Mouse (Mus musculus): ENCODE measurements around the gene Tlr4. TPM values are rescaled to one million over a fixed set of nuclear protein-coding genes. Genes with fewer than 3 reads are reported as not detected.
A peak's percentile ranks its signal among the peaks of the same experiment; 100 is the strongest.

Gene Tlr4
- polyA plus RNA-seq, 1 experiment from 2014 or later, result 2.9 TPM

- H3K36me3 ChIP-seq (ENCODE audit: control insufficient read depth, insufficient read depth, low read length), result no peaks in the 10 kb centered on the region
- H3K4me3 ChIP-seq (ENCODE audit: low read depth, low read length), result no peak overlapping the region
- H3K27ac ChIP-seq (replicated peaks; ENCODE audit: low read depth, low read length), result no peak overlapping the region
- H3K4me2 ChIP-seq (ENCODE audit: low read depth, low read length), result no peak overlapping the region
- WGBS, result 70% methylated on average over 4 of the region's 4 CpGs
- no peaks in the 10 kb centered on the region for H3K4me1 ChIP-seq (ENCODE audit: control insufficient read depth, insufficient read depth, low read length)
- no peaks in the 10 kb centered on the region for H3K9me3 ChIP-seq (ENCODE audit: control insufficient read depth, low read length)
- no peak overlapping the region for H3K9ac ChIP-seq (ENCODE audit: low read depth, low read length)
- ATAC-seq (ENCODE audit: low read depth), result no peak
- no peaks in the 10 kb centered on the region for H3K27me3 ChIP-seq (replicated peaks; ENCODE audit: control insufficient read depth, insufficient read depth, low read length)
- no peak for DNase-seq (ENCODE audit: low spot score)
These were observed 48.4 kb downstream of the Tlr4 start for GRCm38 (mm10) chr4:66875751-66876150.

- H3K4me3 ChIP-seq (ENCODE audit: low read depth, low read length), result no peak overlapping the region
- no peak for DNase-seq (ENCODE audit: low spot score)
- WGBS, result 56% methylated on average over 11 of the region's 11 CpGs
- no peak for ATAC-seq (ENCODE audit: low read depth)
- no peak overlapping the region for H3K4me2 ChIP-seq (ENCODE audit: low read depth, low read length)
- no peaks in the 10 kb centered on the region for H3K9me3 ChIP-seq (ENCODE audit: control insufficient read depth, low read length)
- no peaks in the 10 kb centered on the region for H3K36me3 ChIP-seq (ENCODE audit: control insufficient read depth, insufficient read depth, low read length)
- no peak overlapping the region for H3K27ac ChIP-seq (replicated peaks; ENCODE audit: low read depth, low read length)
- no peaks in the 10 kb centered on the region for H3K4me1 ChIP-seq (ENCODE audit: control insufficient read depth, insufficient read depth, low read length)
- H3K9ac ChIP-seq (ENCODE audit: low read depth, low read length), result no peak overlapping the region
- H3K27me3 ChIP-seq (replicated peaks; ENCODE audit: control insufficient read depth, insufficient read depth, low read length), result no peaks in the 10 kb centered on the region
These were observed 50.2 kb downstream of the Tlr4 start for GRCm38 (mm10) chr4:66877609-66878008.

- Histone ChIP-seq H3K27me3 (replicated peaks; ENCODE audit: control insufficient read depth, insufficient read depth, low read length) (no peaks in the 10 kb centered on the region), H3K4me2 (ENCODE audit: low read depth, low read length) (no peak overlapping the region), H3K4me3 (ENCODE audit: low read depth, low read length) (no peak overlapping the region), H3K9ac (ENCODE audit: low read depth, low read length) (no peak overlapping the region), H3K9me3 (ENCODE audit: control insufficient read depth, low read length) (no peaks in the 10 kb centered on the region), H3K27ac (replicated peaks; ENCODE audit: low read depth, low read length) (no peak overlapping the region), H3K36me3 (ENCODE audit: control insufficient read depth, insufficient read depth, low read length) (no peaks in the 10 kb centered on the region), H3K4me1 (ENCODE audit: control insufficient read depth, insufficient read depth, low read length) (no peaks in the 10 kb centered on the region)
- WGBS, result 84% methylated on average over 1 of the region's 1 CpGs
- DNase-seq (ENCODE audit: low spot score), result no peak
- ATAC-seq (ENCODE audit: low read depth), result no peak
These were observed 54.1 kb downstream of the Tlr4 start for GRCm38 (mm10) chr4:66881496-66881895.

GRCm38 (mm10) chr4:66883264-66883663 is 55.9 kb downstream of the Tlr4 start:
- WGBS, result 91% methylated on average over 5 of the region's 5 CpGs

DNA sequence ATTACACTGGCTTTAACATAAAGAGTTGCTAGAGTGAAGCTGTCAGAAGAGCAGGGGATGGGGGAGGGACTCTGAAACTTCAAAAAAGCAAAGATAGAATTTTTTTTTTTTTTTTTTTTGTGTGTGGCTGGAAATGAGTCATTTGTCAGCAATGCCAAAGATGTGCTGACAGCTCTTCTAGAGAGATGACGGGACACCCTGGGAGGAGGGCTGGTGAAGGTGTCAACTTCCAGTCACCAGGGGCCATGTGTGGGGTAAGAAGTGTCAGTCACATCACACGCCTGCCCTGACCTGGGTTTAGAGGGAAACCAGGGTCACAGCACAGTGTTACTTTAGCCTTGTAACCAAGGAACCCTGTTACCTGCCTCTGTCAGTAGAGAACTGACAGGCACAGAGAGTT is 67.2 kb downstream of the Tlr4 start:
- no peaks in the 10 kb centered on the region for H3K9me3 ChIP-seq (ENCODE audit: control insufficient read depth, low read length)
- no peaks in the 10 kb centered on the region for H3K36me3 ChIP-seq (ENCODE audit: control insufficient read depth, insufficient read depth, low read length)
- no peaks in the 10 kb centered on the region for H3K4me1 ChIP-seq (ENCODE audit: control insufficient read depth, insufficient read depth, low read length)
- ATAC-seq (ENCODE audit: low read depth) (no peak), DNase-seq (ENCODE audit: low spot score) (peak; percentile 24)
- WGBS, result 14% methylated on average over 2 of the region's 2 CpGs
- no peaks in the 10 kb centered on the region for H3K27me3 ChIP-seq (replicated peaks; ENCODE audit: control insufficient read depth, insufficient read depth, low read length)
- no peak overlapping the region for H3K27ac ChIP-seq (replicated peaks; ENCODE audit: low read depth, low read length)
- H3K4me2 ChIP-seq (ENCODE audit: low read depth, low read length), result no peak overlapping the region
- no peak overlapping the region for H3K4me3 ChIP-seq (ENCODE audit: low read depth, low read length)
- H3K9ac ChIP-seq (ENCODE audit: low read depth, low read length), result no peak overlapping the region

More at GRCm38 (mm10) chr4:66883264-66883663, 55.9 kb downstream of the Tlr4 start:
- no peaks in the 10 kb centered on the region for H3K9me3 ChIP-seq (ENCODE audit: control insufficient read depth, low read length)
- DNase-seq (ENCODE audit: low spot score), result no peak
- H3K4me3 ChIP-seq (ENCODE audit: low read depth, low read length), result no peak overlapping the region
- H3K9ac ChIP-seq (ENCODE audit: low read depth, low read length), result no peak overlapping the region
- H3K27me3 ChIP-seq (replicated peaks; ENCODE audit: control insufficient read depth, insufficient read depth, low read length), result no peaks in the 10 kb centered on the region
- no peak overlapping the region for H3K27ac ChIP-seq (replicated peaks; ENCODE audit: low read depth, low read length)
- no peaks in the 10 kb centered on the region for H3K4me1 ChIP-seq (ENCODE audit: control insufficient read depth, insufficient read depth, low read length)
- ATAC-seq (ENCODE audit: low read depth), result no peak
- no peaks in the 10 kb centered on the region for H3K36me3 ChIP-seq (ENCODE audit: control insufficient read depth, insufficient read depth, low read length)
- H3K4me2 ChIP-seq (ENCODE audit: low read depth, low read length), result no peak overlapping the region

DNA sequence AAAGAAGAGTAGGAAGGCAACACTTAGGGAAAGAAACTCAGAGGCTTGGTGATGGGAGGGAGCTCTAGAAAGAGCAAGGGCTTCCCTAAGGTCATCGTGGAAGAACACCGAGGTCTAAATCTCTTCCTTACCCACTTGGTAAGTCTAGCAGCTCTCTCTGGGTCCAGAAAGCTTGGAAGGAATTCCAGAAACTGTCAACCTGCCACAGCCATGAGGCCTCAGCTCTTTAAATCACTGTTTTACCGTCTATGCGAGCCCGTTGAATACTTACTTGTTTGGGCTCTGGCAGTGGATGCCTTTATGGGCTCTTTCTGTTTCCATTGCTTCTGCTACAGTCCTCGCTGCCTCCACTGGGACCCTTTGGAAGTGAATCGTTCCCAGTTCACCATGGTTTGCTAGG is 67.6 kb downstream of the Tlr4 start:
- 56% methylated on average over 7 of the region's 7 CpGs for WGBS
- Histone ChIP-seq H3K9me3 (ENCODE audit: control insufficient read depth, low read length) (no peaks in the 10 kb centered on the region), H3K4me3 (ENCODE audit: low read depth, low read length) (no peak overlapping the region), H3K36me3 (ENCODE audit: control insufficient read depth, insufficient read depth, low read length) (no peaks in the 10 kb centered on the region), H3K9ac (ENCODE audit: low read depth, low read length) (no peak overlapping the region), H3K4me2 (ENCODE audit: low read depth, low read length) (no peak overlapping the region), H3K4me1 (ENCODE audit: control insufficient read depth, insufficient read depth, low read length) (no peaks in the 10 kb centered on the region), H3K27me3 (replicated peaks; ENCODE audit: control insufficient read depth, insufficient read depth, low read length) (no peaks in the 10 kb centered on the region), H3K27ac (replicated peaks; ENCODE audit: low read depth, low read length) (no peak overlapping the region)
- DNase-seq (ENCODE audit: low spot score), result no peak
- no peak for ATAC-seq (ENCODE audit: low read depth)

DNA sequence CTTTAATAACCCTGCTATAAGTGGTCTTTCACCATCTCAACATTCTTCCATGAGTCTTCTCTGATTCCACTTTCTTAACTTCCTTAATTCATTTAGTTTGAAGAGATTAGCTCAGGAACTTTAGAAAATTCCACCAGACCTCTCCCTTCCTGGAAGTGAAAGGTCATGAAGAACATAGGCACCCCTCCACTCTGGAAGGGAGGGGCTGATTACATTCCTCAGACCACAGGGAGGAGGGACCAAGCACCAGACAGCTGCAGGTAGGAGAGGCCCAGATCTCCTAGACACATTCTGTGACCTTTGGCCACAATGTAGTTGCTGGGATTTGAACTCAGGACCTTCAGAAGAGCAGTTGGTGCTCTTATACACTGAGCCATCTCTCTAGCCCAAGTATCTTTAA is 72.7 kb downstream of the Tlr4 start:
- no peaks in the 10 kb centered on the region for H3K9me3 ChIP-seq (ENCODE audit: control insufficient read depth, low read length)
- no peak overlapping the region for H3K4me2 ChIP-seq (ENCODE audit: low read depth, low read length)
- H3K9ac ChIP-seq (ENCODE audit: low read depth, low read length), result no peak overlapping the region
- DNase-seq (ENCODE audit: low spot score) (no peak), ATAC-seq (ENCODE audit: low read depth) (no peak)
- H3K4me1 ChIP-seq (ENCODE audit: control insufficient read depth, insufficient read depth, low read length), result no peaks in the 10 kb centered on the region
- H3K4me3 ChIP-seq (ENCODE audit: low read depth, low read length), result no peak overlapping the region
- H3K27me3 ChIP-seq (replicated peaks; ENCODE audit: control insufficient read depth, insufficient read depth, low read length), result no peaks in the 10 kb centered on the region
- H3K36me3 ChIP-seq (ENCODE audit: control insufficient read depth, insufficient read depth, low read length), result no peaks in the 10 kb centered on the region
- H3K27ac ChIP-seq (replicated peaks; ENCODE audit: low read depth, low read length), result no peak overlapping the region

GRCm38 (mm10) chr4:66901498-66901897 is 74.1 kb downstream of the Tlr4 start:
- ATAC-seq (ENCODE audit: low read depth) (no peak), DNase-seq (ENCODE audit: low spot score) (no peak)
- H3K27ac ChIP-seq (replicated peaks; ENCODE audit: low read depth, low read length), result no peak overlapping the region
- H3K4me2 ChIP-seq (ENCODE audit: low read depth, low read length), result no peak overlapping the region
- no peaks in the 10 kb centered on the region for H3K27me3 ChIP-seq (replicated peaks; ENCODE audit: control insufficient read depth, insufficient read depth, low read length)
- no peaks in the 10 kb centered on the region for H3K9me3 ChIP-seq (ENCODE audit: control insufficient read depth, low read length)
- no peaks in the 10 kb centered on the region for H3K36me3 ChIP-seq (ENCODE audit: control insufficient read depth, insufficient read depth, low read length)
- H3K4me3 ChIP-seq (ENCODE audit: low read depth, low read length), result no peak overlapping the region
- no peak overlapping the region for H3K9ac ChIP-seq (ENCODE audit: low read depth, low read length)
- no peaks in the 10 kb centered on the region for H3K4me1 ChIP-seq (ENCODE audit: control insufficient read depth, insufficient read depth, low read length)

- DNase-seq (ENCODE audit: low spot score), result no peak
- Histone ChIP-seq H3K4me3 (ENCODE audit: low read depth, low read length) (no peak overlapping the region), H3K36me3 (ENCODE audit: control insufficient read depth, insufficient read depth, low read length) (no peaks in the 10 kb centered on the region), H3K4me1 (ENCODE audit: control insufficient read depth, insufficient read depth, low read length) (no peaks in the 10 kb centered on the region), H3K27ac (replicated peaks; ENCODE audit: low read depth, low read length) (no peak overlapping the region), H3K4me2 (ENCODE audit: low read depth, low read length) (no peak overlapping the region), H3K9me3 (ENCODE audit: control insufficient read depth, low read length) (no peaks in the 10 kb centered on the region), H3K27me3 (replicated peaks; ENCODE audit: control insufficient read depth, insufficient read depth, low read length) (no peaks in the 10 kb centered on the region), H3K9ac (ENCODE audit: low read depth, low read length) (no peak overlapping the region)
- ATAC-seq (ENCODE audit: low read depth), result no peak
These were observed 81.0 kb downstream of the Tlr4 start for GRCm38 (mm10) chr4:66908376-66908775.
